Mouse (Mus musculus) adrenal gland, postnatal 25 days (tissue): ENCODE measurements around the gene Hoxd3. TPM values are rescaled to one million over a fixed set of nuclear protein-coding genes. Genes with fewer than 3 reads are reported as not detected.

ENCODE experiments used
- DNase-seq: peaks from one replicate; pipeline ENCODE4 v3.0.0; 2021; ENCODE audit warnings: mixed read lengths
- long read RNA-seq: library from polyadenylated mRNA; stranded (forward); transcript quantifications from one replicate; pipeline ENCODE4 v2.0.0, GENCODE M21; 2021
- total RNA-seq: library from RNA; stranded (reverse); gene quantifications from 2 replicates; pipeline ENCODE4 v1.2.3, GENCODE M21; 2021

Hoxd3 gene
- total RNA-seq, result 0.73 and 2.6 TPM in 2 replicates
- long read RNA-seq, result 0 reads

- peak; percentile 67 for DNase-seq
Measured at GRCm38 (mm10) chr2:74711721-74712621, at the start of gene Hoxd3, which contains the start of gene Hoxd4. TSS of gene Hoxd3 (plus strand) at chr2:74711927. TSS of gene Hoxd4 (plus strand) at chr2:74711929.

- peak; percentile 55 for DNase-seq
Measured at GRCm38 (mm10) chr2:74663291-74663925, 48.3 kb upstream of the Hoxd3 start.

- no peak for DNase-seq
Measured at GRCm38 (mm10) chr2:74666411-74666810, 45.3 kb upstream of the Hoxd3 start.

- DNase-seq, result no peak
Measured at GRCm38 (mm10) chr2:74667191-74667841, 44.4 kb upstream of the Hoxd3 start.

GRCm38 (mm10) chr2:74667842-74668357, 43.8 kb upstream of the Hoxd3 start, which contains the start of gene Hoxd13:
TSS of gene Hoxd13 (plus strand) at chr2:74668310.
- no peak for DNase-seq

- DNase-seq, result no peak
Measured at GRCm38 (mm10) chr2:74668370-74669229, 43.1 kb upstream of the Hoxd3 start.

- DNase-seq, result no peak
Measured at GRCm38 (mm10) chr2:74669230-74669578, 42.5 kb upstream of the Hoxd3 start.

GRCm38 (mm10) chr2:74669650-74670235, 42.0 kb upstream of the Hoxd3 start:
- DNase-seq, result no peak

GRCm38 (mm10) chr2:74670632-74671188, 41.0 kb upstream of the Hoxd3 start:
- no peak for DNase-seq

- no peak for DNase-seq
Measured at GRCm38 (mm10) chr2:74671847-74672246, 39.9 kb upstream of the Hoxd3 start.

- DNase-seq, result peak; percentile 55
Measured at GRCm38 (mm10) chr2:74672481-74673362, 39.0 kb upstream of the Hoxd3 start.

GRCm38 (mm10) chr2:74673835-74674425, 37.8 kb upstream of the Hoxd3 start:
- DNase-seq, result no peak

GRCm38 (mm10) chr2:74674881-74675665, 36.7 kb upstream of the Hoxd3 start, which contains the start of gene Hoxd12:
TSS of gene Hoxd12 (plus strand) at chr2:74675013.
- DNase-seq, result no peak

- DNase-seq, result no peak
Measured at GRCm38 (mm10) chr2:74675666-74676282, 36.0 kb upstream of the Hoxd3 start.

- no peak for DNase-seq
Measured at GRCm38 (mm10) chr2:74676376-74677052, 35.2 kb upstream of the Hoxd3 start.

GRCm38 (mm10) chr2:74677106-74677505, 34.6 kb upstream of the Hoxd3 start:
- DNase-seq, result no peak

GRCm38 (mm10) chr2:74678891-74679595, 32.7 kb upstream of the Hoxd3 start, which contains the start of gene Hoxd11:
TSS of gene Hoxd11 (plus strand) at chr2:74679557.
- DNase-seq, result no peak
